Mouse (Mus musculus) lung, embryonic 15.5 days (tissue): ENCODE measurements around the gene Nav3. TPM values are rescaled to one million over a fixed set of nuclear protein-coding genes. Genes with fewer than 3 reads are reported as not detected.

ENCODE experiments used
- ATAC-seq: fragments of 200-750 bp; cut with Nextera tagmentation; 2 replicates; pipeline ENCODE4 v1.8.0; 2017; ENCODE audit warnings: moderate number of reproducible peaks, borderline replicate concordance; ENCODE audit not compliant: low FRiP score, low TSS enrichment; ENCODE audit errors: extremely low read depth
- H3K27ac ChIP-seq: fragments of 300-500 bp; sonication (generic); 2 replicates; pipeline ENCODE4 v1.5.1; 2015; ENCODE audit warnings: moderate library complexity, mild to moderate bottlenecking, inconsistent platforms
- H3K27me3 ChIP-seq: fragments of 300-500 bp; sonication (generic); 2 replicates; pipeline ENCODE4 v1.6.1; 2015; ENCODE audit warnings: inconsistent platforms
- H3K36me3 ChIP-seq: fragments of 300-500 bp; sonication (generic); 2 replicates; pipeline ENCODE4 v1.6.1; 2015; ENCODE audit warnings: inconsistent platforms
- H3K4me1 ChIP-seq: fragments of 300-500 bp; sonication (generic); 2 replicates; pipeline ENCODE4 v1.6.1; 2015; ENCODE audit warnings: inconsistent platforms
- H3K4me2 ChIP-seq: fragments of 300-500 bp; sonication (generic); 2 replicates; pipeline ENCODE4 v1.6.1; 2015; ENCODE audit warnings: inconsistent platforms, mild to moderate bottlenecking, moderate library complexity
- H3K4me3 ChIP-seq: fragments of 300-500 bp; sonication (generic); 2 replicates; pipeline ENCODE4 v1.5.1; 2015; ENCODE audit warnings: mild to moderate bottlenecking, inconsistent platforms
- H3K9ac ChIP-seq: fragments of 300-500 bp; sonication (generic); 2 replicates; pipeline ENCODE4 v1.6.1; 2015; ENCODE audit warnings: inconsistent platforms
- H3K9me3 ChIP-seq: fragments of 300-500 bp; sonication (generic); 2 replicates; pipeline ENCODE4 v1.6.1; 2016; ENCODE audit warnings: inconsistent platforms
- whole genome bisulfite sequencing: fragments of 180-500 bp; shearing (Covaris S2); methylation state at CpG from one replicate; pipeline ENCODE4 v1.1.7; 2015; 5-methylcytosine and 5-hydroxymethylcytosine counted together
- polyA plus RNA-seq: library from polyadenylated mRNA; unstranded; fragments of >200 nt; fragmentation: Nextera tagmentation; extraction: Ambion mirVana; gene quantifications from 2 replicates; pipeline ENCODE4 v1.2.1, GENCODE M21; 2015

The Nav3 gene
- polyA plus RNA-seq, 1 experiment from 2014 or later = 1.8 TPM

- no peak overlapping the region for H3K4me2 ChIP-seq
- ATAC-seq = no peak
- H3K9ac ChIP-seq = no peak overlapping the region
- H3K27me3 ChIP-seq = no peaks in the 10 kb centered on the region
- 88% methylated on average over 3 of the region's 3 CpGs for WGBS
- no peak overlapping the region for H3K27ac ChIP-seq
- no peaks in the 10 kb centered on the region for H3K36me3 ChIP-seq
- H3K4me3 ChIP-seq = no peak overlapping the region
- H3K9me3 ChIP-seq = no peaks in the 10 kb centered on the region
- H3K4me1 ChIP-seq = no peaks in the 10 kb centered on the region
These were observed 566.9 kb downstream of the Nav3 start for GRCm38 (mm10) chr10:109889171-109889475.

- Histone ChIP-seq H3K36me3 (no peaks in the 10 kb centered on the region), H3K9me3 (no peaks in the 10 kb centered on the region), H3K4me2 (no peak overlapping the region), H3K27ac (no peak overlapping the region), H3K4me1 (no peaks in the 10 kb centered on the region), H3K27me3 (no peaks in the 10 kb centered on the region), H3K9ac (no peak overlapping the region), H3K4me3 (no peak overlapping the region)
- 56% methylated on average over 11 of the region's 11 CpGs for WGBS
- ATAC-seq = no peak
These were observed 567.4 kb downstream of the Nav3 start for GRCm38 (mm10) chr10:109888355-109889170.

- H3K4me2 ChIP-seq = no peak overlapping the region
These were observed 568.8 kb downstream of the Nav3 start for GRCm38 (mm10) chr10:109887160-109887559.

DNA sequence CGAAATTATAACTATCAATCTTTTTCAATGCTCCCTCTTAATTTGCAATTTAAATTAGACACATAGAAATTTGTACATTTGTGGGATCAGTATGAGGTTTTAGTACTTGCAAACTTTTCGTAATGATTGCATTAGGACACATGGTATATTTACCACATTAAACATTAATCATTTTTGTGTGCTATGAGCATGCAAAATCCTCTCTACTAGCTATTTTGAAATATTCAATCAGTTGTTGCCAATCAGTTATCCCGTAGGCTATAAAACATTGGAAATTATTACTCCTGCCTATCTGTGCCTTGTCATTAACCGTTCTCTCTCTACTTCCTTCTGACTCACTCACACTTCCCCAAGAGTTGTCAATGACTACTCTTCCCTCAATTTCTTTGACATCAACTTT lies 579.9 kb downstream of the Nav3 start:
- Histone ChIP-seq H3K4me3 (no peak overlapping the region), H3K4me1 (no peaks in the 10 kb centered on the region), H3K27ac (no peak overlapping the region), H3K9ac (no peak overlapping the region), H3K36me3 (no peaks in the 10 kb centered on the region), H3K4me2 (no peak overlapping the region), H3K9me3 (no peaks in the 10 kb centered on the region), H3K27me3 (no peaks in the 10 kb centered on the region)
- ATAC-seq = no peak
- WGBS = 58% methylated on average over 4 of the region's 4 CpGs

More at GRCm38 (mm10) chr10:109887160-109887559, 568.8 kb downstream of the Nav3 start:
- H3K9me3 ChIP-seq = no peaks in the 10 kb centered on the region
- no peak overlapping the region for H3K27ac ChIP-seq
- H3K36me3 ChIP-seq = no peaks in the 10 kb centered on the region
- H3K27me3 ChIP-seq = no peaks in the 10 kb centered on the region
- 74% methylated on average over 3 of the region's 3 CpGs for WGBS
- H3K4me1 ChIP-seq = no peaks in the 10 kb centered on the region
- no peak overlapping the region for H3K9ac ChIP-seq
- no peak for ATAC-seq
- H3K4me3 ChIP-seq = no peak overlapping the region

GRCm38 (mm10) chr10:109875312-109875830 lies 580.6 kb downstream of the Nav3 start:
- Histone ChIP-seq H3K9ac (no peak overlapping the region), H3K36me3 (no peaks in the 10 kb centered on the region), H3K4me2 (no peak overlapping the region), H3K4me3 (no peak overlapping the region), H3K27ac (no peak overlapping the region), H3K4me1 (no peaks in the 10 kb centered on the region), H3K9me3 (no peaks in the 10 kb centered on the region), H3K27me3 (no peaks in the 10 kb centered on the region)
- ATAC-seq = peak; percentile 94

DNA sequence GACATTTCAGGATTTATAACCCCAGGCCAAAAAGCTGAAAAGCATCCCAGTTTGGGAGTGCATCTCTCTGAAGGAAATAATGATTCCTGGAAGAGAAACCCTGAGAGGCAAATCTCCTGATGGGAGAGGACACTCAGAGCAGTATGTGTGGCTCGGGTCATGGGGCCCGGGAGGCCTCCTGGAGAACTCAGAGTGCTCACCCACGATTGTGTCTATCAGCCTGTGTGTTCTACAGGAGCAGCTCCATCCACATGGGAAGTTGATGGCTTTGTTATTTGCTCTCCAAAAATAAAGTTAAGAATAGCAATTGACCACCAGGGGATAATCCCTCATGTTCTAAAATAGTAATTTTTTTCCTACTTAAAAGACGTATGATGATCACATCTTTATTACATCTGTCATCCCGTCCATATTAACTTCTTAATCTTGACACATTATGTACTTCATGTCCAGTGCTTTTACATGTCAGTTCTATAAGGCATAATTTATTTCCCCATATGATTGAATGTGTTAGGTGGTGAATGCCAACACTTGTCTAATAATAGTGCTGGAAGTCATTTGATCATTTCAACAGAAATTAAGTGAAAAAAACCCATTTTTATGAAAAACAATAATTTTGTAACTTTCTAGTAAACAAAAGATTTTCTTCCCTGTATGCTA lies 581.2 kb downstream of the Nav3 start:
- peak; percentile 82; the same call in 1 of the 2 replicates for ATAC-seq
- Histone ChIP-seq H3K4me2 (no peak overlapping the region), H3K9ac (no peak overlapping the region), H3K4me3 (no peak overlapping the region), H3K27me3 (no peaks in the 10 kb centered on the region), H3K27ac (no peak overlapping the region), H3K4me1 (no peaks in the 10 kb centered on the region), H3K9me3 (no peaks in the 10 kb centered on the region), H3K36me3 (no peaks in the 10 kb centered on the region)
- 45% methylated on average over 5 of the region's 5 CpGs for WGBS

DNA sequence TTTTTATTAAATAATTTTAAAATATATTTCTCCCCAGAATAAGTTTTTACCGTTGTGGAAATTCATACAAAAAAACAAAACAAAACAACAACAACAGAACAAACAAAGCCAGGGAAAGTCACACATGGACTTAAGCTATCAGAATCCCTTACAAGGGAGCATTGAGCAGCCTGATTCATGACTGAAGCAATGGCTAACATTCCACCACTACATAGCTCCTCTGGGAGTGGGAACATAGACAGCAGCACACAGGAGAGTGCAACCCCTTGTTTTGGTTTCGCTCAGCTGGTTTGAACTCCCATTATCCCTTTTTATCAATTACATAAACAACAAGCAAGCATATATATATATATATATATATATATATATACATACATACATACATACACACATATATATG lies 589.9 kb downstream of the Nav3 start:
- 78% methylated on average over 2 of the region's 2 CpGs for whole genome bisulfite sequencing
- no peaks in the 10 kb centered on the region for H3K36me3 ChIP-seq
- no peaks in the 10 kb centered on the region for H3K4me1 ChIP-seq
- H3K27ac ChIP-seq = no peak overlapping the region
- H3K4me3 ChIP-seq = no peak overlapping the region
- H3K4me2 ChIP-seq = no peak overlapping the region
- no peak for ATAC-seq
- H3K27me3 ChIP-seq = no peaks in the 10 kb centered on the region
- no peak overlapping the region for H3K9ac ChIP-seq
- H3K9me3 ChIP-seq = no peaks in the 10 kb centered on the region

DNA sequence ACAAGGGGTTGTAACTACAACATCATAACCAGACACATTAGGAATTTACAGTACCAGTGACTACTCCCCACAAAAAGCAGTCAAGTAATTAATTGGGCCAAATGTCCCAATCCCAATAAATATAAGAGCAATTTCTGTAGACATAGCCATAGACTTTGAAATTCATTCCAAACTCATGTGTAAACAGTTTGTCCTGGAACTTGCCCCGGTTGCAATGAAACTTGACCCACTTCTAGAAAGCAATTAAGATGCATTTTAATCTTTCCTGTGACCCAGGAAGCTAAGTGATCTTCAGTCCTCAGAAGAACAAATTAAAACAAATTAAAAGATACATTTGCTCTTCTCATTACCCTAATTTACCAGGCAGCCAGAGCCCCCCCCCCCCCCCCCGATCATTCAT lies 590.6 kb downstream of the Nav3 start:
- no peak overlapping the region for H3K4me3 ChIP-seq
- H3K9ac ChIP-seq = no peak overlapping the region
- no peaks in the 10 kb centered on the region for H3K27me3 ChIP-seq
- no peak overlapping the region for H3K27ac ChIP-seq
- no peaks in the 10 kb centered on the region for H3K9me3 ChIP-seq
- H3K36me3 ChIP-seq = no peaks in the 10 kb centered on the region
- no peak for ATAC-seq
- no peaks in the 10 kb centered on the region for H3K4me1 ChIP-seq
- WGBS = 14% methylated on average over 1 of the region's 2 CpGs
- no peak overlapping the region for H3K4me2 ChIP-seq

- no peaks in the 10 kb centered on the region for H3K9me3 ChIP-seq
- WGBS = 16% methylated on average over 4 of the region's 4 CpGs
- no peak for ATAC-seq
These were observed 591.3 kb downstream of the Nav3 start for GRCm38 (mm10) chr10:109864708-109865107.

GRCm38 (mm10) chr10:109861275-109861674 lies 594.7 kb downstream of the Nav3 start:
- H3K27ac ChIP-seq = no peak overlapping the region
- no peak overlapping the region for H3K4me2 ChIP-seq
- H3K4me1 ChIP-seq = no peaks in the 10 kb centered on the region
- 41% methylated on average over 2 of the region's 2 CpGs for WGBS
- H3K4me3 ChIP-seq = no peak overlapping the region
- no peak overlapping the region for H3K9ac ChIP-seq
- H3K27me3 ChIP-seq = no peaks in the 10 kb centered on the region
- no peaks in the 10 kb centered on the region for H3K36me3 ChIP-seq
- no peaks in the 10 kb centered on the region for H3K9me3 ChIP-seq
- ATAC-seq = no peak

More at GRCm38 (mm10) chr10:109864708-109865107, 591.3 kb downstream of the Nav3 start:
- Histone ChIP-seq H3K4me3 (no peak overlapping the region), H3K4me1 (no peaks in the 10 kb centered on the region), H3K36me3 (no peaks in the 10 kb centered on the region), H3K27ac (no peak overlapping the region), H3K9ac (no peak overlapping the region), H3K4me2 (no peak overlapping the region), H3K27me3 (no peaks in the 10 kb centered on the region)

DNA sequence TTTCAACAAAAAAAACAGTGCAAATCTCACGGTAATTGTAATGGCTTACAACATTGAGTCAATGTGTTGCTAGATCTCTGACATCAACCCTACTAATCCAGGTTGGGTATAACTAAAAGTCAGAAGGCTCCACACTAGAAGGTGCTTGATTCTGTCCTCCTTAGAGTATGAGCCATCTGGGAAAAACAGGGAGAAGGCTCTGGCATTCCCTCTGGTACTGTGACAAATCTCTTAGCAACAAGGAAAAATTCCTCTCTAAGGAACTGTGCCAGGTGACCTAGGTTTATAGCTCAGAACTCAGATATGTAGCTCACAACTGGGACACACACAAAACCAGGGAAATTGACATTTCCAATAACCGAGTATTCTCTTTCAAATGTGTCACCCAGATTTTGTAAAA lies 597.4 kb downstream of the Nav3 start:
- ATAC-seq = no peak
- Histone ChIP-seq H3K4me1 (no peaks in the 10 kb centered on the region), H3K36me3 (no peaks in the 10 kb centered on the region), H3K9ac (no peak overlapping the region), H3K27ac (no peak overlapping the region), H3K4me2 (no peak overlapping the region), H3K9me3 (no peaks in the 10 kb centered on the region), H3K4me3 (no peak overlapping the region), H3K27me3 (no peaks in the 10 kb centered on the region)
- WGBS = 71% methylated on average over 2 of the region's 2 CpGs

- WGBS = 27% methylated on average over 7 of the region's 7 CpGs
- Histone ChIP-seq H3K9ac (no peak overlapping the region), H3K4me1 (no peaks in the 10 kb centered on the region), H3K27ac (no peak overlapping the region), H3K4me2 (no peak overlapping the region), H3K9me3 (no peaks in the 10 kb centered on the region), H3K4me3 (no peak overlapping the region), H3K27me3 (no peaks in the 10 kb centered on the region), H3K36me3 (no peaks in the 10 kb centered on the region)
- no peak for ATAC-seq
These were observed 603.6 kb downstream of the Nav3 start for GRCm38 (mm10) chr10:109852392-109852791.
